Mouse (Mus musculus): Measurements from ENCODE around the gene Pold2. TPM values are rescaled to one million over a fixed set of nuclear protein-coding genes. Genes with fewer than 3 reads are reported as not detected.

Pold2 gene
- polyA plus RNA-seq, 1 experiment from 2014 or later, result 27.0 TPM

GRCm38 (mm10) chr11:5841751-5842150 is 36.3 kb downstream of the Pold2 start:
- Histone ChIP-seq H3K27me3 (ENCODE audit: insufficient read depth, low read length) (no peaks in the 10 kb centered on the region), H3K9ac (replicated peaks) (no peak overlapping the region), H3K4me3 (ENCODE audit: low read depth, low read length) (no peak overlapping the region), H3K9me3 (ENCODE audit: low read length) (no peaks in the 10 kb centered on the region), H3K27ac (ENCODE audit: low read depth) (no peak overlapping the region), H3K4me2 (ENCODE audit: low read depth, low read length) (no peak overlapping the region), H3K4me1 (ENCODE audit: insufficient read depth) (peaks cover 10% of the 10 kb centered on the region; the same call in 1 of the 2 replicates), H3K36me3 (replicated peaks; ENCODE audit: insufficient read depth, low read length) (no peaks in the 10 kb centered on the region)
- TF ChIP-seq CTCF (IDR thresholded peaks at IDR 0.05; ENCODE audit: low read depth) (no peak), EP300 (IDR thresholded peaks at IDR 0.05; ENCODE audit: low read depth) (no peak)
- no peak for DNase-seq
- WGBS (ENCODE audit: insufficient replicate concordance), result 92% methylated on average over 2 of the region's 2 CpGs
- ATAC-seq, result no peak

GRCm38 (mm10) chr11:5840346-5840745 is 37.7 kb downstream of the Pold2 start:
- Histone ChIP-seq H3K4me2 (ENCODE audit: low read depth, low read length) (no peak overlapping the region), H3K36me3 (replicated peaks; ENCODE audit: insufficient read depth, low read length) (no peaks in the 10 kb centered on the region), H3K9me3 (ENCODE audit: low read length) (no peaks in the 10 kb centered on the region), H3K4me1 (ENCODE audit: insufficient read depth) (peaks cover 14% of the 10 kb centered on the region; the same call in 1 of the 2 replicates), H3K4me3 (ENCODE audit: low read depth, low read length) (no peak overlapping the region), H3K27me3 (ENCODE audit: insufficient read depth, low read length) (no peaks in the 10 kb centered on the region), H3K27ac (ENCODE audit: low read depth) (no peak overlapping the region), H3K9ac (replicated peaks) (no peak overlapping the region)
- WGBS (ENCODE audit: insufficient replicate concordance), result 82% methylated on average over 7 of the region's 7 CpGs
- no peak for DNase-seq
- ATAC-seq, result no peak
- TF ChIP-seq EP300 (IDR thresholded peaks at IDR 0.05; ENCODE audit: low read depth), result no peak
- no peak for TF ChIP-seq CTCF (IDR thresholded peaks at IDR 0.05; ENCODE audit: low read depth)

GRCm38 (mm10) chr11:5837251-5838246 is 40.5 kb downstream of the Pold2 start, which contains the start of gene Polm:
Gene Polm (minus strand): TSS chr11:5838016.
- H3K9me3 ChIP-seq (ENCODE audit: low read length), result no peaks in the 10 kb centered on the region
- peak; percentile 79 for TF ChIP-seq CTCF (IDR thresholded peaks at IDR 0.05; ENCODE audit: low read depth)
- peak; percentile 33; the same call in 1 of the 2 replicates for TF ChIP-seq EP300 (IDR thresholded peaks at IDR 0.05; ENCODE audit: low read depth)
- peak within 1 kb of the TSS; percentile 70 for H3K4me3 ChIP-seq (ENCODE audit: low read depth, low read length)
- peak within 1 kb of the TSS; percentile 94 for H3K4me2 ChIP-seq (ENCODE audit: low read depth, low read length)
- ATAC-seq, result peak; percentile 94
- 2% methylated on average over 63 of the region's 63 CpGs for WGBS (ENCODE audit: insufficient replicate concordance)
- H3K9ac ChIP-seq (replicated peaks), result peak within 1 kb of the TSS; percentile 78
- DNase-seq, result peak; percentile 94
- no peaks in the 10 kb centered on the region for H3K27me3 ChIP-seq (ENCODE audit: insufficient read depth, low read length)
- H3K36me3 ChIP-seq (replicated peaks; ENCODE audit: insufficient read depth, low read length), result peaks cover 6% of the 10 kb centered on the region; the same call in 1 of the 2 replicates
- H3K4me1 ChIP-seq (ENCODE audit: insufficient read depth), result peaks cover 14% of the 10 kb centered on the region; the same call in 1 of the 2 replicates
- H3K27ac ChIP-seq (ENCODE audit: low read depth), result peak within 1 kb of the TSS; percentile 84

- DNase-seq (peak; percentile 40), ATAC-seq (no peak)
- no peaks in the 10 kb centered on the region for H3K27me3 ChIP-seq (ENCODE audit: insufficient read depth, low read length)
- TF ChIP-seq CTCF (IDR thresholded peaks at IDR 0.05; ENCODE audit: low read depth) (peak; percentile 52), EP300 (IDR thresholded peaks at IDR 0.05; ENCODE audit: low read depth) (no peak)
- no peak overlapping the region for H3K9ac ChIP-seq (replicated peaks)
- 58% methylated on average over 1 of the region's 1 CpGs for WGBS (ENCODE audit: insufficient replicate concordance)
- no peak overlapping the region for H3K4me2 ChIP-seq (ENCODE audit: low read depth, low read length)
- H3K27ac ChIP-seq (ENCODE audit: low read depth), result no peak overlapping the region
- no peak overlapping the region for H3K4me3 ChIP-seq (ENCODE audit: low read depth, low read length)
- no peaks in the 10 kb centered on the region for H3K9me3 ChIP-seq (ENCODE audit: low read length)
- peaks cover 17% of the 10 kb centered on the region; the same call in 1 of the 2 replicates for H3K4me1 ChIP-seq (ENCODE audit: insufficient read depth)
- H3K36me3 ChIP-seq (replicated peaks; ENCODE audit: insufficient read depth, low read length), result peaks cover 15% of the 10 kb centered on the region
Measured at GRCm38 (mm10) chr11:5836126-5836525, 42.0 kb downstream of the Pold2 start.

- Histone ChIP-seq H3K4me1 (ENCODE audit: insufficient read depth) (peaks cover 17% of the 10 kb centered on the region), H3K4me3 (ENCODE audit: low read depth, low read length) (no peak overlapping the region), H3K27ac (ENCODE audit: low read depth) (peak overlapping the region; percentile 62; the same call in 1 of the 2 replicates), H3K27me3 (ENCODE audit: insufficient read depth, low read length) (no peaks in the 10 kb centered on the region), H3K36me3 (replicated peaks; ENCODE audit: insufficient read depth, low read length) (peaks cover 20% of the 10 kb centered on the region), H3K9me3 (ENCODE audit: low read length) (no peaks in the 10 kb centered on the region), H3K4me2 (ENCODE audit: low read depth, low read length) (no peak overlapping the region), H3K9ac (replicated peaks) (no peak overlapping the region)
- no peak for DNase-seq
- ATAC-seq, result no peak
- no peak for TF ChIP-seq EP300 (IDR thresholded peaks at IDR 0.05; ENCODE audit: low read depth)
- no peak for TF ChIP-seq CTCF (IDR thresholded peaks at IDR 0.05; ENCODE audit: low read depth)
- 86% methylated on average over 7 of the region's 7 CpGs for WGBS (ENCODE audit: insufficient replicate concordance)
Measured at GRCm38 (mm10) chr11:5835057-5835456, 43.0 kb downstream of the Pold2 start.

GRCm38 (mm10) chr11:5834506-5834905 is 43.6 kb downstream of the Pold2 start:
- Histone ChIP-seq H3K27me3 (ENCODE audit: insufficient read depth, low read length) (no peaks in the 10 kb centered on the region), H3K4me3 (ENCODE audit: low read depth, low read length) (no peak overlapping the region), H3K36me3 (replicated peaks; ENCODE audit: insufficient read depth, low read length) (peaks cover 21% of the 10 kb centered on the region), H3K9ac (replicated peaks) (no peak overlapping the region), H3K27ac (ENCODE audit: low read depth) (peak overlapping the region; percentile 62; the same call in 1 of the 2 replicates), H3K4me1 (ENCODE audit: insufficient read depth) (peaks cover 17% of the 10 kb centered on the region), H3K9me3 (ENCODE audit: low read length) (no peaks in the 10 kb centered on the region), H3K4me2 (ENCODE audit: low read depth, low read length) (no peak overlapping the region)
- no peak for TF ChIP-seq EP300 (IDR thresholded peaks at IDR 0.05; ENCODE audit: low read depth)
- no peak for DNase-seq
- 79% methylated on average over 9 of the region's 9 CpGs for WGBS (ENCODE audit: insufficient replicate concordance)
- ATAC-seq, result no peak
